Mouse (Mus musculus) brain, embryonic 14.5 days (tissue): ENCODE measurements around the gene Spata6. TPM values are rescaled to one million over a fixed set of nuclear protein-coding genes. Genes with fewer than 3 reads are reported as not detected.

ENCODE experiments used
- DNase-seq: peaks from one replicate; pipeline ENCODE4 v3.0.0-alpha.2; 2011; ENCODE audit warnings: low read depth
- CTCF ChIP-seq: fragments of 200-500 bp; IDR thresholded peaks from 2 replicates; pipeline ENCODE4 v1.5.1; 2012; ENCODE audit warnings: inconsistent platforms, mild to moderate bottlenecking, moderate library complexity, borderline replicate concordance; ENCODE audit not compliant: insufficient read depth, insufficient read length; ENCODE audit errors: extremely low read depth
- POLR2A ChIP-seq: fragments of 200-500 bp; IDR thresholded peaks from 2 replicates; pipeline ENCODE4 v1.6.1; 2012; ENCODE audit warnings: mild to moderate bottlenecking, inconsistent platforms, borderline replicate concordance; ENCODE audit not compliant: poor library complexity, insufficient read depth, insufficient read length, severe bottlenecking; ENCODE audit errors: extremely low read depth
- polyA plus RNA-seq: library from polyadenylated mRNA; depleted of rRNA; stranded (reverse); fragments of >200 nt; gene quantifications from 2 replicates; pipeline ENCODE4 v1.2.3, GENCODE M21; 2012; rRNA removed

The Spata6 gene
- polyA plus RNA-seq, result 8.3 and 12.2 TPM in 2 replicates

DNA sequence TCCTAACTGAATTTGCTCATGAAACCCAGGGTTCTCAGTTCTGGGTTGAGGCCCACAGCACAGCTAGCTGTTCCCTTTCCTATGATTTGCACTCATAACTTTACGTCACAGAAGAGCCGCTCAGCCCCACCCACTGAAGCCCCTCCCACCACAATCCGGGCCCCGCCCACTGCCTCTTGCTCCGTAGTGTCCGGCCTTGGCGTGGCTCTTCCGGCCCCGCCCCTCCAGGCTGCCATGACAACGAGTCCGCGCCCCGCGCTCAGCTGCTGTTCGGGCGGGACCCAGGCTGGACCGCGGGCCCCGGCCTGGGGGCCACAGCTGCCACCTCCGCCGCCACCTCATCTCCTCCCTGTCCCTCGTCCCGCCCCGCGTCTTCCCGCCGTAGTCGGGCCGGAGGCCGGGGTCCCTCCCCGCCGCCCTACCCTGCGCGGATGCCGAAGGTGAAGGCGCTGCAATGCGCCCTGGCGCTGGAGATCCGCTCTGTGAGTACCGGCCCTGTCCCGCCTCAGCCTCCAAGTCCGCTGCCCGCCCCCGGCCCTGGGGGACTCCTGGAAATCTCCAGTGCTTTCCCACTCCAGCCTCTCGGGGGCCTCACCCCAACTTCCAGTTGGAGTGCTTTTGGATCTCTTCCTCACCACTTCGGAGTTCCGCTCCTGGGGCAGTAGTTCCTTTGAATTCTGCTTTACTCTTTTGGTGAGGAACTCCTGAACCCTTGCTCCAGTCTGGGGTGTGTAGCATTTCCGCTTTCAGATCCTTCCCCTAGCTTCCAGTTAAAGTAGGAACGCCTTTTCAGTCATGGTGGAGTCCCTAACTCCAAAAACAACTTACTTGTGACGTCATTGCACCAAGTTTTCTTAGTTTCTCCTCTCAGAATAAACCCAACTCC lies at the start of gene Spata6:
Gene Spata6, plus strand, starts transcription at position 209 of the 886 bp plus-strand sequence.
- no peak for TF ChIP-seq POLR2A
- TF ChIP-seq CTCF, result no peak
- peak; percentile 84 for DNase-seq

DNA sequence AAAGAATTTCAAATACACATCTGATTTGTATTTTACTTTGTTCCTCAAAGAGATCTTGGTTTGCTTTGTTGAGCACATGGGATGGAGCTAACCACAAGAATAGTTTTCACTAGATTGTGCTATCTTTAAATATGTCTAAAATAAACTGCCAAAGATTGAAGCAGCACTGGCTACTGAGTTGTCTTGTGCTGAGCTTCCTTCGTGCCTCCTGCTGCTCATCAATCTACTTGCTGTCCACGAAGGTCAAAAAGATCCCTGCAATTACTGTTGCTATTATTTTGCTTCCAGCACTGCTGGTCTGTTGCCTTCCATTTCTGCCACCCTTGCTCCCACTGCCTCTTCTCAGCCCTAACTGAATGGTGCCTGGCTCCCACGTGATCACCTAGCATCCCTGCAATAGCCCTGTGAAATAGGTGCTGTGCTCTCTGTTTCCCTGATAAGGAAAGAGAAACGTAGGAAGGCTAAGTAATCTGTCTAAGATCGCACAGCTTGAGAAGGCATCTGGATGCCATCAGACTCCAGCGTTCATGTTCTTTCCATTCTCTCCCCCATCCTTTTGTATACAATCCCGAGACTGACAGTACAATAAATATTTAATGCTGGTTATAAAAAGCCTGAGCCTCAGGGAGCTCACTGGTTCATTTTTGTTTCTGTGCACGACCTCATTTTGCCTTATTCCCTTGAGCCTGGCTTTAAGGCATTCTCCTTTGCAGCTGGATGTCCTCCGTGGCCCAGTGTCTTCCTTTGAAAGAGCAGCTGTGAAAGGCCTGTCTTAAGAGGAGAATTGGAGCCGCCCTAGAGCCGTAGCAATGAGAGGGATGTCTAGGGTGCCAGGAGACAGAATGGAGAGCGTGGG lies 49.0 kb upstream of the Spata6 start:
- peak; percentile 58 for DNase-seq
- TF ChIP-seq CTCF (no peak), POLR2A (no peak)

DNA sequence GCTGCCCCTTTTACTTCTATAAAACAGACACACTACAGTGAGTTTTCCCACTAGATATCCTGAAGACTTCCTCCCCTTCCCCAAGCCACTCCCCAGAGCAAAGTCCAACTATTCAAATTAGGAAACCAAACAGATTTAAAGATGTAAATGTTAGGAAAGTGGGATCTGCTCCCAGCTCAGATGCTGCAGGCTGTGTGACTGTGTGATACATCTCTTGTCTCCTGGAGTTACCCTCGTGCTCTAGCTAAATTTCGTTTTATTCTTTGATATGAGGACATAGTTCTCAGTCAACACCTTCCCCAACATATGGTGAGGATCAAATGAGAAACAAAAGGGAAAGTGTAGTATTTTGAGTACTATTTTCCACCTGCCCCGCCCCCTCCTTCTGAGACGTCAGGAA lies 48.3 kb upstream of the Spata6 start:
- DNase-seq, result no peak
- TF ChIP-seq POLR2A, result no peak
- no peak for TF ChIP-seq CTCF

DNA sequence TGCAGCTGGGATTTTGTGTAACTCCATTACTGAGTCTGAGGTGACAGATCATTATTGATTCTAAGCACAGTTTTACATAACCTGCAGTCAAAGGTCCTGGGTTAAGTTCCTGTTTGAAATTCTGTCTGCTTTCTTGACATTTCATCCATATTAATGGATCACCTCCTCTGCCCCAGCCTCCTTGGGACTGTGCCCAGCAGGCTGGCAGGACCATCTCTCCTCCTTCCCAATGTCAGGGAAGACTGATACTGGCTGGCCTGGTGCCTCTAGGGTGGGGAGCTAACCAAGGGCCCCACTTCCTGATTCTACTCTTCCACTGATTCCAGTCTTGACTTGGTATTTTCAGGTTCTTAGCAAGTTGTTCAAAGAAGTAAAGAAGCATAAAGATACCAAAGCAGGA lies 45.9 kb upstream of the Spata6 start:
- no peak for DNase-seq
- no peak for TF ChIP-seq CTCF
- TF ChIP-seq POLR2A, result no peak

DNA sequence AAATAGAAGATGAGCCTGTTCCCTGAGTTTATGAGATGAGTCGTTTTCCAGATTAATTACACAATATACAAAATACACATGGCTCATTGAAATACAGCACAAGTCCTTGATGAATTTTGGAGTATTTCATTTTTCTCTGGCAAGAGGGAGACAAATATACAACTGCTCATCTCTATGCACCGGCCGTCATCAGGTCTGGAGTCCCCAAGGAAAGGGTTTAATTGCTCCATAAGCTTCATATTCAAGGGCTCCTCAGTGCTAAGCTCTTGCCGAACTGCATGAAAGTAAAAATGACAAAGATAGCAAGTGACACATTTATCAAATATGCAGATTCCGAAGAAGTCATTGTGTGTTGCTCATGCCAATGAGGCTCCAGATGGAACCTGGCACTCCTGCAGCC lies 37.9 kb upstream of the Spata6 start:
- DNase-seq, result peak; percentile 46
- TF ChIP-seq CTCF (no peak), POLR2A (no peak)

DNA sequence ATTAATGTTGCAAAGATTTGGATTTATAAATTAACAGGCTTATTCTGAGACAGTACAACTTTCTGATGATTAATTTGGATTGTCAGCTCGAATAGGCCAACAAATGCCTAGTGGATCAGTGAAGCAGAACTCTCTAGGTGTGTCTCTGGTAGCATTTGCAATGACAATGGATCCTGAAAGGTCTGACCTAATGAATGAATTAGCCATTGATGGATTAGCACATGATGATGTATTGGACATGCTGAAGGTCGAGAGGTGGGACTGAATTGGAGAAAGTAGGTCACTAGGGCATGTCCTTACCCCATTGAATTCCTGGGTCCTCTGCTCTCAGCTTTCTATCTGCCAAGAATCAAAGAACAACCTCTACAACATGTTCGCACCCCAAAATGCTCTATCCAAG lies 37.0 kb upstream of the Spata6 start:
- TF ChIP-seq POLR2A, result no peak
- no peak for TF ChIP-seq CTCF
- DNase-seq, result no peak

DNA sequence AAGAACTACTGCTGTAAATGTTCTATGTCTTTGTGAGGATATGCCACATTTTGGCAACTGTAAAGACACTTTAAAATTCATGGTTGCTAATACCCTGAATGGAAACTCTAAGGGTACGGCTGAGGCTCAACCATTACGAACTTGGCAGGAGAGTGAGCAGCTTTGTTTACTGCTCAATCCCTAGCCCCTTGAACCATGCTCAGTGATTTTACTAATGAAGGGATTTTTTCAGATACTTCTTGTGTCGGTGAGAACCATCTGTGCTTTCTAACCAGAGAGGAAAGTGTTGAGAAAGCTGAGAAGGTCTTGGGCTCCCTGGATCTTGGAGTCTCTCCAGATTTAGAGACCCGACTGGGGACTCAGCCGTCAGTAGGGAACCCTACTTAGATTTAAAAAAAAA lies 35.9 kb upstream of the Spata6 start:
- peak; percentile 91 for DNase-seq

DNA sequence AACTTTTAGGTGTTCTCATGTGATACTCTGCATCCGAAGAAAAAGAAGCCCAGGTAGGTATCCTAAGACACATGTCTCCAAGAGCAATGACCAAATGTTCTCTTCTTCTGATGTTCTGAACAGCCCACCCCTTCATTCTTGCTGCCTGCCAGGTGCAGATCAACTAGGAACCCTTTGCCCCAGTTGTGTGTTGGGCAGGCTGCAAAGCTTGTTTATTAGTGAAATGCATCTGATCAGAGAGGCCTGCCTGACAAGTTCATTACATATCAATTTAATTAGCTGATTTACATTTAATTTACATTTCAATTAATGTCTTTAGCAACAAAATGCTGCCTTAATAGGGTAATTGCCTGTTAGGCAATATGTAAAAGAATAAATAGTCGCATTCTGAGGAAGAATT lies 33.8 kb upstream of the Spata6 start:
- TF ChIP-seq POLR2A, result no peak
- no peak for TF ChIP-seq CTCF
- DNase-seq, result peak; percentile 89

More for the DNA sequence above, 35.9 kb upstream of the Spata6 start:
- TF ChIP-seq CTCF, result no peak
- TF ChIP-seq POLR2A, result no peak

DNA sequence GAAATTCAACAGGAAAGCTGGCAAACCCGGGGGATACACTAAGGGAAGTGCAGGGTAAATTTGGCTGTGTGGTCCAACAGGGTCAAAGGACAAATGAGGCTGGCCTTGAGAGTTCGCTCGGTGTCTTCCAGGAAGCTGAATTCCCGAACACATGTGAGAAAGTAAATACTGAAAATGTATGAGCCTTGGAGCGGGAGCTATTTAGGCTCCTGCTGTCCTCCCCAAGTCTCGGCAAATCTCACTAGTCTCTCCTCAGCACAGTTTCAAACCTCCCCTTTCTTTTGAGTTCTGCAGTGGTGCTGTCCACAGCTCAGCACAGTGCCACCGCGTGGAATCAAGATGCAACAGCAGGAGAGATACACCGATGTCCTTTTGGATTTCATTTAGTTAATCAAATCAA lies 32.8 kb upstream of the Spata6 start:
- peak; percentile 90 for DNase-seq
- TF ChIP-seq POLR2A (no peak), CTCF (peak; percentile 89)

DNA sequence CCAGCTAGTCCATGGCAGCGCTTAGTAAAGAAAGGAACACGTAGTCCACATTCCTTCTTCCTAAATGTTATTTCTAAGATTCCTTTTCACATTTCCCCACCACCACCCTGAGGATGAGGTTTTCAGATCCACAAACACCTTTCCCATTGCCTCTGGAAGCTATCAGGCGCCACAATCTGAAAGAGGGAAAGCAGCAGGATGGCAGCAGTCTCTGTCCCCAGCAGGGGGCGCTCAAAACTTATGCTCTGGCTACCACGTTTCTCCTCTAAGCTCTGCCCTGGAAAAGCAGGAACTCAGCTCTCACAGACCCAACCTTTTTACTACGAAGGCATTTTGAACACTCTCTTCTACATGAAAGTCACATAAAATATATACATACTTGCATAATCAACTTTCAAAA lies 32.2 kb upstream of the Spata6 start:
- no peak for TF ChIP-seq POLR2A
- TF ChIP-seq CTCF, result peak; percentile 90
- DNase-seq, result peak; percentile 87

DNA sequence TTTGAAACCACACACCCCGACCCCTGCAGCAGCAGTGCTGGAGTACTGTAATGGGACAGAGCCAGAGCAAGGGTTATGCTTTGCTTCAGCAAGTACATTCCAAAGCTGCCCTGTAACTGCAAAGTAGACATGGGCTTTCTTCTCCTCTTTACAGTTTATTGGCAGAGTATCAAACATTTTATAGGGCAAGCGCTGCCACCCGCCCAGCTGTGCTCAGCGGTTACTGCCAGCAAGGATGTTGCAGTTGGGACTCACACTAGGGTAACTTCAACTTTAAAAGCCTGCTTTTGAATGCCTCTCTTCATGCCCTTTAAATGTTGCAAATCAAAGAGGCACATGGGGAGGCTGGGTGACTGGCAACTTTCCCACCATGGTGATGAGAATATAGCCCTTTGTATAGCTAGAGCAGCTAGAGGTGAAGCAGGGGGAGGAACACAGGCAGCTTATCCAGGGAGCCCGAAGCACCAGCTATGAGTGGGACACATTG lies 28.7 kb upstream of the Spata6 start:
- peak; percentile 93 for DNase-seq
- no peak for TF ChIP-seq POLR2A
- TF ChIP-seq CTCF, result no peak

DNA sequence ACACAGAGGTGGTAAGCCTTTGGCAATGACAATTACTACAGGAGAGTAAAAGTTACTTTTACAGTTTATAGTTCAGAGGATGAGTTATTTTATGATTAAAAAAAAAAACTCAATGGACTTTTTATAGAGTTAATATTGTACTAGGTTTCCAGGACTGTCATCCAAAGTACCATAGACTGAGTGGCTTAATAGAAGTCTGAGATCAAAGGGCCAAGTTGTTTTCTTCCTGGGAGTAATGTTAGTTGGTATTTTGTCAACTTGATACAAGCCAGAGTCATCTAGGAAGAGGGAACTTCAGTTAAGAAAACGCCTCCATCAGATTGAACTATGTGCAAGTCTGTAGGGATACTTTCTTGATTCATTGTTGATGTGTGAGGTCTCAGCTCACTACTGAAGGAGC lies 18.4 kb upstream of the Spata6 start:
- no peak for DNase-seq
- TF ChIP-seq CTCF, result no peak
- TF ChIP-seq POLR2A, result no peak

DNA sequence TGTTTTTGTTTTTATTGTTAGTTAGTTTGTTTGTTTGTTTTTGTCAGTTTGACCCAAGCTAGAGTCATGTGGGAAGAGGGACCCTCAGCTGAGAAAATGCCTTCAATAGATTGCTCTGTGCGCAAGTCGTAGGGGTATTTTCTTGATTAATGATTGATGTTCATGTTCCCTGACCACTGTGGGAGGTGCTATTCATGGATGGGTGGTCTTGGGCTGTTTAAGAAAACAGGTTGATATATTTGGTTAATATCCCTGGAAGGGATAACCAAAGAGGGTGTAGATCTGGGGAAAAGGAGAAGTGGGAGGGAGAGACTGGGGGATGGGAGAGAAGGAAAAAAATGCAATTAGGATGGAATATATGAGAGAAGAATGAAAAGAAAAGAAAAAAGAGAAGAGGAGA lies 15.7 kb upstream of the Spata6 start:
- TF ChIP-seq POLR2A, result no peak
- no peak for TF ChIP-seq CTCF
- no peak for DNase-seq
